Comparison of ENCODE assay signal across 21 mouse cellular contexts in genomic region chr2:130538876-130539546, GRCm38 (mm10). TPM values are rescaled to one million over a fixed set of nuclear protein-coding genes. Genes with fewer than 3 reads are reported as not detected.
DNase-seq lines count a peak whose midpoint lies in the region; ATAC-seq and TF ChIP-seq lines count a peak whose summit lies in the region.
"Had no signal": no experiment of that assay in that cellular context is flagged by ENCODE, and none has a peak within 500 bp of the region (broad histone marks: within the 10 kb centered on the region; RNA-seq: fewer than 3 reads in every experiment).

No protein-coding gene starts in this region.

- H3K9me3 ChIP-seq in heart, postnatal 0 days (replicated peaks; ENCODE audit: control insufficient read depth, low read length), result no peaks in the 10 kb centered on the region
- no peaks in the 10 kb centered on the region for H3K9me3 ChIP-seq in heart, embryonic 11.5 days (replicated peaks; ENCODE audit: control insufficient read depth, low read length)
- H3K9me3 ChIP-seq in CH12.LX (replicated peaks; ENCODE audit: low read length), result peaks cover 13% of the 10 kb centered on the region
- H3K9me3 ChIP-seq: hindbrain, embryonic 15.5 days had no signal

- TF ChIP-seq CTCF in heart, postnatal 0 days (IDR thresholded peaks at IDR 0.05; ENCODE audit: low read depth), result no peak
- no peak for TF ChIP-seq CTCF in CH12.LX (conservative IDR thresholded peaks at IDR 0.05 in 1 of 2, IDR thresholded peaks at IDR 0.05 in 1 of 2; ENCODE audit: low read depth in 2 of 2, low read length in 2 of 2)

- H3K27me3 ChIP-seq in heart, postnatal 0 days (ENCODE audit: control insufficient read depth, insufficient read depth, low read length), result no peaks in the 10 kb centered on the region
- H3K27me3 ChIP-seq in heart, embryonic 11.5 days (ENCODE audit: control insufficient read depth, insufficient read depth, low read length), result no peaks in the 10 kb centered on the region
- H3K27me3 ChIP-seq in CH12.LX (replicated peaks), result no peaks in the 10 kb centered on the region
- H3K27me3 ChIP-seq: hindbrain, embryonic 15.5 days had no signal

- TF ChIP-seq RAD21 in CH12.LX (IDR thresholded peaks at IDR 0.05; ENCODE audit: low read depth, low read length), result no peak

- in situ Hi-C loops in CH12.LX (cut with MboI; ENCODE audit: low pct_ligation_motif_present, low pct_unique_long_range_greater_than_20kb, low sequenced_read_pairs), result no loop called here

- TF ChIP-seq POLR2A in CH12.LX (IDR thresholded peaks at IDR 0.05; ENCODE audit: low read depth, low read length), result no peak

- no peak overlapping the region for H3K9ac ChIP-seq in heart, postnatal 0 days (replicated peaks; ENCODE audit: low read depth, low read length)
- no peak overlapping the region for H3K9ac ChIP-seq in heart, embryonic 11.5 days (ENCODE audit: low read depth, low read length)
- no peak overlapping the region for H3K9ac ChIP-seq in CH12.LX (ENCODE audit: insufficient read depth, low read depth)
- H3K9ac ChIP-seq: hindbrain, embryonic 15.5 days had no signal

- 87% methylated on average over 8 of the region's 8 CpGs for WGBS in heart, postnatal 0 days
- 85% methylated on average over 8 of the region's 8 CpGs for WGBS in heart, embryonic 11.5 days (ENCODE audit: insufficient replicate concordance)

- H3K4me1 ChIP-seq in heart, postnatal 0 days (ENCODE audit: control insufficient read depth, insufficient read depth), result no peaks in the 10 kb centered on the region
- H3K4me1 ChIP-seq in heart, embryonic 11.5 days (ENCODE audit: control insufficient read depth, insufficient read depth, low read length), result no peaks in the 10 kb centered on the region
- H3K4me1 ChIP-seq in CH12.LX (ENCODE audit: control insufficient read depth in 1 of 2, insufficient read depth in 2 of 2), result peaks cover 7 to 45% of the 10 kb centered on the region in 2 experiments; a peak in 3 of 4 replicates
- H3K4me1 ChIP-seq: hindbrain, embryonic 15.5 days had no signal

- H3K36me3 ChIP-seq in heart, postnatal 0 days (replicated peaks; ENCODE audit: control insufficient read depth, insufficient read depth, low read length), result peaks cover 89% of the 10 kb centered on the region
- H3K36me3 ChIP-seq in heart, embryonic 11.5 days (ENCODE audit: control insufficient read depth, insufficient read depth, low read length), result peaks cover 24% of the 10 kb centered on the region
- peaks cover 41 to 82% of the 10 kb centered on the region in 2 experiments for H3K36me3 ChIP-seq in CH12.LX (replicated peaks in 1 of 2; ENCODE audit: control insufficient read depth in 1 of 2, insufficient read depth in 1 of 2, low read length in 1 of 2)

- no peak for ATAC-seq in heart, postnatal 0 days (ENCODE audit: insufficient read depth, low read depth)
- no peak for ATAC-seq in heart, embryonic 11.5 days (replicated peaks; ENCODE audit: insufficient number of reproducible peaks, low FRiP score, low TSS enrichment)
- ATAC-seq in granulocyte monocyte progenitor cell, adult 5-6 weeks (replicated peaks; ENCODE audit: poor library complexity, severe bottlenecking), result peak; percentile 24

- no peak overlapping the region for H3K4me3 ChIP-seq in heart, postnatal 0 days (ENCODE audit: low read depth, low read length)
- no peak overlapping the region for H3K4me3 ChIP-seq in heart, embryonic 11.5 days (ENCODE audit: low read depth, low read length)
- H3K4me3 ChIP-seq in CH12.LX (replicated peaks in 1 of 3; ENCODE audit: low read depth in 2 of 3, low read length in 2 of 3, poor library complexity in 1 of 3), result no peak overlapping the region
- H3K4me3 ChIP-seq: hindbrain, embryonic 15.5 days; layer of hippocampus, adult 2 months had no signal

- H3K4me2 ChIP-seq in heart, postnatal 0 days (ENCODE audit: low read depth, low read length), result no peak overlapping the region
- no peak overlapping the region for H3K4me2 ChIP-seq in heart, embryonic 11.5 days
- no peak overlapping the region for H3K4me2 ChIP-seq in CH12.LX (ENCODE audit: insufficient read depth, low read depth, poor library complexity, severe bottlenecking)
- H3K4me2 ChIP-seq: hindbrain, embryonic 15.5 days had no signal

- H3K79me2 ChIP-seq in CH12.LX (replicated peaks; ENCODE audit: control insufficient read depth, extremely low read depth, insufficient read depth, poor library complexity, severe bottlenecking), result no peaks in the 10 kb centered on the region

- dilution Hi-C loops in CH12.LX (cut with MboI; ENCODE audit: extremely low pct_ligation_motif_present, extremely low pct_unique_long_range_greater_than_20kb, low sequenced_read_pairs), result no loop called here

- TF ChIP-seq EP300 in heart, postnatal 0 days (IDR thresholded peaks at IDR 0.05; ENCODE audit: low read depth), result no peak
- no peak for TF ChIP-seq EP300 in CH12.LX (IDR thresholded peaks at IDR 0.05; ENCODE audit: low read length)

- H3K27ac ChIP-seq in heart, postnatal 0 days (ENCODE audit: low read depth), result peak overlapping the region; percentile 20; the same call in 1 of the 2 replicates
- no peak overlapping the region for H3K27ac ChIP-seq in heart, embryonic 11.5 days (ENCODE audit: low read depth, low read length)
- H3K27ac ChIP-seq in CH12.LX (ENCODE audit: insufficient read depth, low read depth), result no peak overlapping the region
- H3K27ac ChIP-seq: hindbrain, embryonic 15.5 days; layer of hippocampus, adult 2 months had no signal

- no peak for DNase-seq in heart, postnatal 0 days (ENCODE audit: low spot score)
- DNase-seq in CH12.LX (ENCODE audit: extremely low read depth), result peak; percentile 21
- DNase-seq in thymus, postnatal 10 days (ENCODE audit: low spot score in 2 of 2), result peak; percentile 22 to 30
- no peak for DNase-seq in kidney, adult 11 months
- DNase-seq in left cerebral cortex, postnatal 10 days (ENCODE audit: extremely low spot score in 1 of 2, low spot score in 2 of 2), result no peak
- no peak for DNase-seq in kidney, postnatal 25 days
- DNase-seq: cerebellum, adult 9-10 months; kidney, adult 9 months; lung, postnatal 4 days; retina, postnatal 1 day had no signal

- intact Hi-C loops in left cerebral cortex, postnatal 10 days (cut with DNase I), result no loop called here

TF ChIP-seq in CH12.LX, 34 proteins besides CTCF, POLR2A, EP300 and RAD21:
- no peak for TF ChIP-seq CHD1 (IDR thresholded peaks at IDR 0.05; ENCODE audit: low read depth, low read length)
- peak; percentile 90 for TF ChIP-seq MAFK (IDR thresholded peaks at IDR 0.05; ENCODE audit: insufficient replicate concordance, low read length)
- no peak for TF ChIP-seq RCOR1 (conservative IDR thresholded peaks at IDR 0.05; ENCODE audit: low read depth, low read length)
TF ChIP-seq in CH12.LX: peak in this region for 1.

RNA-seq across cellular contexts. Expression of gene Mrps26, which starts 24.5 kb away (rescaled TPM):
- total RNA-seq in heart, postnatal 0 days (2014; rRNA removed; ENCODE audit: low replicate concordance), result 69.4 and 74.0 TPM in 2 replicates
- 86.9 and 87.7 TPM in 2 replicates for polyA plus RNA-seq in heart, postnatal 0 days (2015; fragmentation: Nextera tagmentation; extraction: Ambion mirVana)
- polyA plus RNA-seq in heart, embryonic 11.5 days (2014; fragmentation: Nextera tagmentation; extraction: Ambion mirVana), result 78.4 and 79.9 TPM in 2 replicates
- 68.7 and 83.2 TPM in 2 replicates for total RNA-seq in CH12.LX (2012; rRNA removed)
- total RNA-seq in CH12.LX (2014; rRNA removed), result 71.4 and 74.7 TPM in 2 replicates
- 101 and 137 TPM in 2 replicates for polyA plus RNA-seq in CH12.LX (2012; ENCODE audit: insufficient read length, low read depth)
- total RNA-seq in granulocyte monocyte progenitor cell, adult 5-6 weeks (2014; fragmentation: Nextera tagmentation), result 66.7 and 82.1 TPM in 2 replicates
- 47.1 and 52.4 TPM in 2 replicates for total RNA-seq in granulocyte monocyte progenitor cell, adult 5-6 weeks (2017)
- 10 to 100 TPM; 67.1 to 73.0 TPM for total RNA-seq in left cerebral cortex, postnatal 10 days (2021)

RNA-seq across cellular contexts. Expression of gene Oxt, which starts 37.0 kb away (rescaled TPM):
- not detected in 2 replicates for total RNA-seq in heart, postnatal 0 days (2014; rRNA removed; ENCODE audit: low replicate concordance)
- polyA plus RNA-seq in heart, postnatal 0 days (2015; fragmentation: Nextera tagmentation; extraction: Ambion mirVana), result not detected in 2 replicates
- polyA plus RNA-seq in heart, embryonic 11.5 days (2014; fragmentation: Nextera tagmentation; extraction: Ambion mirVana), result not detected in 2 replicates
- not detected in 2 replicates for total RNA-seq in CH12.LX (2012; rRNA removed)
- total RNA-seq in CH12.LX (2014; rRNA removed), result not detected in 2 replicates
- polyA plus RNA-seq in CH12.LX (2012; ENCODE audit: insufficient read length, low read depth), result not detected in 2 replicates
- total RNA-seq in granulocyte monocyte progenitor cell, adult 5-6 weeks (2014; fragmentation: Nextera tagmentation), result not detected in 2 replicates
- not detected in 2 replicates for total RNA-seq in granulocyte monocyte progenitor cell, adult 5-6 weeks (2017)
- total RNA-seq in left cerebral cortex, postnatal 10 days (2021), result under 1 TPM in 1 of 2 experiments, not detected in 1; 0.84 TPM
- total RNA-seq: adrenal gland, adult 18-20 months; layer of hippocampus, adult 2 months had no signal
- polyA plus RNA-seq: embryonic facial prominence, embryonic 11.5 days; gonadal fat pad, adult 2 months; heart, embryonic 16.5 days; hindbrain, embryonic 15.5 days; liver, embryonic 16.5 days; neural tube, embryonic 14.5 days; small intestine, adult 2 months had no signal

RNA-seq across cellular contexts. Expression of gene Avp, which starts 43.3 kb away (rescaled TPM):
- not detected in 2 replicates for total RNA-seq in heart, postnatal 0 days (2014; rRNA removed; ENCODE audit: low replicate concordance)
- 0.22 and 0.51 TPM in 2 replicates for polyA plus RNA-seq in heart, postnatal 0 days (2015; fragmentation: Nextera tagmentation; extraction: Ambion mirVana)
- 1.1 and 1.3 TPM in 2 replicates for polyA plus RNA-seq in heart, embryonic 11.5 days (2014; fragmentation: Nextera tagmentation; extraction: Ambion mirVana)
- total RNA-seq in CH12.LX (2012; rRNA removed) (not detected in 2 replicates), CH12.LX (2014; rRNA removed) (not detected in 2 replicates)
- polyA plus RNA-seq in CH12.LX (2012; ENCODE audit: insufficient read length, low read depth), result not detected in 2 replicates
- not detected in 2 replicates for total RNA-seq in granulocyte monocyte progenitor cell, adult 5-6 weeks (2014; fragmentation: Nextera tagmentation)
- total RNA-seq in granulocyte monocyte progenitor cell, adult 5-6 weeks (2017), result not detected in 2 replicates
- total RNA-seq in left cerebral cortex, postnatal 10 days (2021), result 1 to 10 TPM in 1 of 2 experiments, under 1 TPM in 1; 0.77 to 1.8 TPM
- total RNA-seq: adrenal gland, adult 18-20 months had no signal
- polyA plus RNA-seq: embryonic facial prominence, embryonic 11.5 days; gonadal fat pad, adult 2 months; heart, embryonic 16.5 days; hindbrain, embryonic 15.5 days; liver, embryonic 16.5 days; small intestine, adult 2 months had no signal

Comparison
In these comparisons a context has a peak if more than half of its experiments do, and no peak if none do; other contexts are left out.
1. DNase-seq: peak in CH12.LX (single experiment) and thymus, postnatal 10 days (2 of 2); none in heart, postnatal 0 days (single experiment), kidney, adult 11 months (single experiment), left cerebral cortex, postnatal 10 days (0 of 2) and kidney, postnatal 25 days (0 of 2).